Mouse (Mus musculus) ES-Bruce4 (cell line): ENCODE measurements around the gene Actr6. TPM values are rescaled to one million over a fixed set of nuclear protein-coding genes. Genes with fewer than 3 reads are reported as not detected.

ENCODE experiments used
- H3K27ac ChIP-seq: 2 replicates; pipeline ENCODE4 v1.5.1; 2012; ENCODE audit warnings: low read length, inconsistent platforms; ENCODE audit not compliant: insufficient read depth
- H3K27me3 ChIP-seq: 2 replicates; pipeline ENCODE4 v1.6.1; 2012; ENCODE audit warnings: mild to moderate bottlenecking, low read length, inconsistent platforms; ENCODE audit not compliant: control insufficient read depth, poor library complexity, insufficient read depth, severe bottlenecking
- H3K36me3 ChIP-seq: 2 replicates; pipeline ENCODE4 v1.6.1; 2012; ENCODE audit warnings: inconsistent platforms, mild to moderate bottlenecking, low read length, moderate library complexity; ENCODE audit not compliant: control insufficient read depth, poor library complexity, insufficient read depth, severe bottlenecking
- H3K4me1 ChIP-seq: one replicate; pipeline ENCODE4 v1.8.1; 2011; ENCODE audit warnings: low read length; ENCODE audit not compliant: control insufficient read depth, insufficient read depth
- H3K4me3 ChIP-seq: 2 replicates; pipeline ENCODE4 v1.5.1; 2011; ENCODE audit warnings: low read depth, mild to moderate bottlenecking, low read length
- H3K9ac ChIP-seq: 2 replicates; pipeline ENCODE4 v1.6.1; 2012; ENCODE audit warnings: low read depth, mild to moderate bottlenecking, inconsistent platforms; ENCODE audit not compliant: poor library complexity, severe bottlenecking
- H3K9me3 ChIP-seq: replicated peaks from 2 replicates; pipeline ENCODE4 v1.6.1; 2012; ENCODE audit warnings: mild to moderate bottlenecking, low read length, inconsistent platforms; ENCODE audit not compliant: control insufficient read depth, poor library complexity, insufficient read depth, severe bottlenecking
- CTCF ChIP-seq: IDR thresholded peaks from one replicate; pipeline ENCODE4 v1.8.1; 2011; ENCODE audit warnings: low read depth, low read length
- EP300 ChIP-seq: IDR thresholded peaks from 2 replicates; pipeline ENCODE4 v1.6.1; 2011; ENCODE audit warnings: low read depth, low read length; ENCODE audit not compliant: insufficient read depth
- POLR2A ChIP-seq: IDR thresholded peaks from one replicate; pipeline ENCODE4 v1.8.1; 2011; ENCODE audit warnings: low read length; ENCODE audit not compliant: insufficient read depth
- polyA plus RNA-seq: library from polyadenylated mRNA; stranded (reverse); fragments of >200 nt; gene quantifications from 2 replicates; pipeline ENCODE4 v1.2.4, GENCODE M21; 2011; ENCODE audit warnings: low read depth; ENCODE audit not compliant: missing spikeins, insufficient read depth, insufficient read length

Actr6 gene
- polyA plus RNA-seq, 1 experiment, result 32.8 TPM

DNA sequence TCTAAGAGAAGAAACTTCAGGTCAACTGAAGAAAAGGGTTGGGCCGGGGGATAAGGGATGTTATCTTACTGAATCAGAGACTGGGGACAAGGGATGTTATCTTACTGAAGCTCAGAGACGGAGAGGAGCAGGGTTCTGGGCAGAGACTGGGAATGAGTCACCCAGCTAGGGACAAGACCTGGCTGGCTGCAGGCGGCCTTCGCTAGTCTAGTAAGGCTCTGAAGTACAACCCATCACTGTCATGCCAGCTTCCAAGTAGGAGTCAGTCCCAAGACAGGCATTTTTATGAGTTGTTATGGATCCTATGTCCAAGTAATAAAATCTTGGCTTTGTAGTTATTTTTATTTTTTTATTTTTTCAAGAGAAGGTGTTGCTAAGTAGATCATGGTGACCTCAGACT is 11.2 kb upstream of the Actr6 start:
- no peaks in the 10 kb centered on the region for H3K36me3 ChIP-seq
- H3K27me3 ChIP-seq, result no peaks in the 10 kb centered on the region
- H3K4me3 ChIP-seq, result no peak overlapping the region
- H3K4me1 ChIP-seq, result peaks cover 2% of the 10 kb centered on the region
- no peak overlapping the region for H3K9ac ChIP-seq
- H3K9me3 ChIP-seq, result no peaks in the 10 kb centered on the region
- no peak overlapping the region for H3K27ac ChIP-seq
- no peak for TF ChIP-seq CTCF
- TF ChIP-seq EP300, result no peak
- no peak for TF ChIP-seq POLR2A

DNA sequence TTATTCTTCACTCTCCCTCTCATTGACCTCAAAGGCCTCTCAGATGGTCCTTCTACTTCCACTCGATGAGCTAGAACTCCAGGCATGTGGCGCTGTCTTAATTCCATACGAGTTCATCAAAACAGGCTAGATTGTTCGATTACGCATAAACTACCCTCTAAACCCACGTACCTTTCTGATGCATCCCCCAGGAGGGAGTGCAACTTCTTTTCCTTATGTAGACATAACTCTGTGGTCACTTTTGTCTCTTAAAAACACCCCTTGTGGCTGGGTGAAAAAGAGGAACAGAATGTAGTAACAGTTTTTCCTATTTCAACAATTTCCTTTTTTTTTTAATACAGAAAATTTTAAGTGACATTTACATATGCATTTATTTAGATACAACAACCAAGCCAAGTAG is 8.9 kb upstream of the Actr6 start:
- Histone ChIP-seq H3K9ac (no peak overlapping the region), H3K4me1 (peaks cover 2% of the 10 kb centered on the region), H3K36me3 (no peaks in the 10 kb centered on the region), H3K27me3 (no peaks in the 10 kb centered on the region), H3K27ac (no peak overlapping the region), H3K9me3 (no peaks in the 10 kb centered on the region), H3K4me3 (no peak overlapping the region)
- no peak for TF ChIP-seq POLR2A
- no peak for TF ChIP-seq CTCF
- TF ChIP-seq EP300, result no peak

DNA sequence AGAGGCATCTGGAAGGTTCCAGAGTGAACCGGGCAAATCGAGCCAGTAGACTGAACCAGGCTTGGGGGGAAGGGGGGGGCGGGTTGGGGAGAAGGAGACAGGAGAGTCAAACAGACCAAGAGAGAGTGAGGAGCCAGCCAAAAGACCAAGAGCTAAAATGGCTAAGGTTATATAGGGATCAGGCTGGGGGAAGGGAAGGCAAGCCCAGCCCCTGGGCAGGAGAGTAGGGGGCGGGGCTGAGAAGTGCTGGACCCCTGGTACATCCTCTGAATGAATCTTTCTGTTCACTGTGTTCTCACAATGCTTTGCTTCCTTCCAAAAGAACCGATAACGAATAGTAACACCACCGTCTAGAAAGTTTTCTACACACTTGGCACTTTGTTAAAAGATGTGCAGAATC is 7.6 kb upstream of the Actr6 start:
- Histone ChIP-seq H3K4me3 (no peak overlapping the region), H3K9ac (no peak overlapping the region), H3K9me3 (no peaks in the 10 kb centered on the region), H3K27me3 (no peaks in the 10 kb centered on the region), H3K27ac (no peak overlapping the region), H3K36me3 (no peaks in the 10 kb centered on the region), H3K4me1 (peaks cover 2% of the 10 kb centered on the region)
- TF ChIP-seq CTCF (no peak), EP300 (no peak), POLR2A (no peak)

DNA sequence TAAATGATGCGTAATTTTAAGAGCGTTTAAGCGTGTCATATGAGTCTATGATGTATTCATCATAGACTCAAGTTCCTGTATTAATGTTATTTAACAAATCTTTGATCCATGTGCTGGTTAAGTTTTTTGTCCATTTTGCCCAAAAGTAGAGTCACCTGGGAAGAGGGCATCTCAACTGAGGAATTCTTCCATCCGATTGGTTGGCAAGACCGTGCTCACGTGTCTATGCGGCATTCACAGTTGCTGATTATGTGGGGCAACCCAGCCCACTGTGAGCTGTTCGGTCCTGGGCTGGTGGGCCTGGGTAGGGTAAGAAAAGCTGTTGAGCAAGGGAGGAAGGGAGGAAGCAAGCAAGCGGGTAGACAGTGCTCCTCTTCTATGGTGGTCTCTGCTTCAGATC is 6.3 kb upstream of the Actr6 start:
- Histone ChIP-seq H3K9me3 (no peaks in the 10 kb centered on the region), H3K4me1 (peaks cover 2% of the 10 kb centered on the region), H3K9ac (no peak overlapping the region), H3K27ac (no peak overlapping the region), H3K27me3 (no peaks in the 10 kb centered on the region), H3K36me3 (no peaks in the 10 kb centered on the region), H3K4me3 (no peak overlapping the region)
- TF ChIP-seq POLR2A, result no peak

DNA sequence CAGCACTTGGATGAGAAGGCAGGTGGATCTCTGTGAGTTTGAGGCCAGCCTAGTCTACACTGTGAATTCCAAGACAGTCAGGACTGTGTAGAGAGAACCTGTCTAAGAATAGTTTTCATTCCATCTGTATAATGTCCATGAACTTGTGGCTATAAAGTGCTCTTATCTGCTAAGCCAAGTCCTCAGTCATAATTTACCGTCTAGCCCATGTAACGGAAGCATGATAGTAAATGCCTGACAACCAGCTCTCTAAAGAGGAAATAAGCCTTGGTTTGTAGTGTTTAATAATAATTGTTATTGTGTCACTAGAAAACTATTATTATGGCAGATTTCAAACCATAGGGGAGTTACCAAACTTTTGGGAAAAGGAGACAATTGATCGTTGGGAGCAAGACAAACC is 5.8 kb upstream of the Actr6 start:
- H3K27ac ChIP-seq, result no peak overlapping the region
- H3K4me1 ChIP-seq, result peaks cover 2% of the 10 kb centered on the region
- no peaks in the 10 kb centered on the region for H3K9me3 ChIP-seq
- no peak overlapping the region for H3K4me3 ChIP-seq
- H3K36me3 ChIP-seq, result no peaks in the 10 kb centered on the region
- no peaks in the 10 kb centered on the region for H3K27me3 ChIP-seq
- TF ChIP-seq POLR2A, result no peak
- no peak for TF ChIP-seq EP300
- no peak for TF ChIP-seq CTCF
- H3K9ac ChIP-seq, result no peak overlapping the region

DNA sequence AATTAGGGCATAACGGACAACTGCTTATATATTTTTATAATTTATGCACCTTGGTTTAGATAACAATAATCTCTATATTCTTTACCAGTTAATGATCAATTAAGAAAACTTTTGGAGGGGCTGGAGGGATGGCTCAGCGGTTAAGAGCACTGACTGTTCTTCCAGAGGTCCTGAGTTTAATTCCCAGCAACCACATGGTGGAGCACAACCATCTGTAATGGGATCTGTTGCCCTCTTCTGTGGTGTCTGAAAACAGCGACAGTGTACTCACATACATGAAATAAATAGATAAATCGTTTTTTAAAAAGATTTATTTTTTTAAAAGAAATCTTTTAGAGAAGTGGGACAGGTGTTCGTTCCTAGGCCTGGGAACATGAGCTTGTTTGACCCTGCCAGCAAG is 5.0 kb upstream of the Actr6 start:
- no peak overlapping the region for H3K9ac ChIP-seq
- TF ChIP-seq CTCF (no peak), POLR2A (no peak), EP300 (no peak)

More for the DNA sequence above, 5.0 kb upstream of the Actr6 start:
- Histone ChIP-seq H3K36me3 (no peaks in the 10 kb centered on the region), H3K27me3 (no peaks in the 10 kb centered on the region), H3K4me3 (no peak overlapping the region), H3K27ac (no peak overlapping the region), H3K4me1 (peaks cover 2% of the 10 kb centered on the region), H3K9me3 (no peaks in the 10 kb centered on the region)
